10 mouse cellular contexts compared by ENCODE assay signal in the genomic region with DNA sequence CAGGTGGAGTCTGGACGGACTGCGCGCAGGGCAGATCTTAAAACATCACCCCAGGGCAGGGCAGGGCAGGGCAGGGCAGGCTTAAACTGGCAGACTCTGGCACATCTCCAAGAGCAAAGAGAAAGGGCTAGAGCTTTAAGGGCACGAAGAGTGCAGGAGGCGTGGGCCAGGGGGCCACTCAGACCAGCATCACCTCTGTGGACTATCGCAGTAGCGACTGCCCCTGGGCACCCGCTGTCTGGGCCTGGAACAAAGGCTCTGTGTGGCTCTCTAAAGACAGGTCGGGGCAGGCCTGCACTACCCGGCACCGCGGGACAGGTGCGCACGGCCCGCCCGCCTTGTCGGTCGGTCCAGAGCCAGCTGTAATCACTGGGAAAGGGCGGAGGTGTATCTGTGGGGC.
DNase-seq lines count a peak whose midpoint lies in the region; ATAC-seq and TF ChIP-seq lines count a peak whose summit lies in the region.
"Had no signal": no experiment of that assay in that cellular context is flagged by ENCODE, and none has a peak within 500 bp of the region (broad histone marks: within the 10 kb centered on the region; RNA-seq: fewer than 3 reads in every experiment).

No protein-coding gene starts in this region.

- H3K27ac ChIP-seq in hindbrain, embryonic 10.5 days: peak overlapping the region; percentile 56
- no peak overlapping the region for H3K27ac ChIP-seq in hindbrain, embryonic 11.5 days (ENCODE audit: low read depth, low read length)
- H3K27ac ChIP-seq in ES-Bruce4 (ENCODE audit: insufficient read depth, low read length): no peak overlapping the region
- H3K27ac ChIP-seq: macrophage had no signal

- 87% methylated on average over 19 of the region's 19 CpGs for WGBS in hindbrain, embryonic 10.5 days
- WGBS in hindbrain, embryonic 11.5 days: 85% methylated on average over 19 of the region's 19 CpGs

- no peak for DNase-seq in hindbrain, embryonic 10.5 days (ENCODE audit: low spot score)
- DNase-seq in hindbrain, embryonic 11.5 days (ENCODE audit: low spot score): no peak
- DNase-seq in heart, postnatal 4 days: peak; percentile 20
- DNase-seq in lung, postnatal 14 days: peak; percentile 14
- DNase-seq in cerebellum, adult 11 months: no peak
- no peak for DNase-seq in Muller cell, postnatal 12 days (ENCODE audit: inconsistent ontology term)
- no peak for DNase-seq in left cerebral cortex, postnatal 14 days (ENCODE audit: low spot score in 2 of 2)
- DNase-seq: gastrocnemius, postnatal 14 days had no signal

- no peak for ATAC-seq in hindbrain, embryonic 11.5 days (ENCODE audit: low FRiP score)

- H3K9ac ChIP-seq in hindbrain, embryonic 11.5 days (ENCODE audit: low read depth, low read length): no peak overlapping the region
- H3K9ac ChIP-seq in ES-Bruce4 (ENCODE audit: low read depth, poor library complexity, severe bottlenecking): peak overlapping the region; percentile 12; the same call in 1 of the 2 replicates

- no peak for TF ChIP-seq CTCF in ES-Bruce4 (IDR thresholded peaks at IDR 0.05; ENCODE audit: low read depth, low read length)

- intact Hi-C loops in left cerebral cortex, postnatal 14 days (cut with DNase I): no loop called here

- no peak overlapping the region for H3K4me2 ChIP-seq in hindbrain, embryonic 11.5 days (replicated peaks; ENCODE audit: low read depth, low read length)

- no peak for TF ChIP-seq EP300 in ES-Bruce4 (IDR thresholded peaks at IDR 0.05; ENCODE audit: insufficient read depth, low read depth, low read length)

- no peak overlapping the region for H3K4me3 ChIP-seq in hindbrain, embryonic 10.5 days
- no peak overlapping the region for H3K4me3 ChIP-seq in hindbrain, embryonic 11.5 days (ENCODE audit: low read depth, low read length)
- H3K4me3 ChIP-seq in ES-Bruce4 (ENCODE audit: low read depth, low read length): peak overlapping the region; percentile 62

- H3K36me3 ChIP-seq in hindbrain, embryonic 10.5 days: peaks cover 3% of the 10 kb centered on the region; the same call in 1 of the 2 replicates
- no peaks in the 10 kb centered on the region for H3K36me3 ChIP-seq in hindbrain, embryonic 11.5 days (ENCODE audit: control insufficient read depth, insufficient read depth, low read length)
- no peaks in the 10 kb centered on the region for H3K36me3 ChIP-seq in ES-Bruce4 (ENCODE audit: control insufficient read depth, insufficient read depth, low read length, poor library complexity, severe bottlenecking)

- no peaks in the 10 kb centered on the region for H3K9me3 ChIP-seq in hindbrain, embryonic 10.5 days
- H3K9me3 ChIP-seq in hindbrain, embryonic 11.5 days (ENCODE audit: control insufficient read depth, low read length): no peaks in the 10 kb centered on the region
- no peaks in the 10 kb centered on the region for H3K9me3 ChIP-seq in ES-Bruce4 (replicated peaks; ENCODE audit: control insufficient read depth, insufficient read depth, low read length, poor library complexity, severe bottlenecking)

- H3K27me3 ChIP-seq in hindbrain, embryonic 10.5 days (ENCODE audit: insufficient read depth, poor library complexity, severe bottlenecking): no peaks in the 10 kb centered on the region
- no peaks in the 10 kb centered on the region for H3K27me3 ChIP-seq in hindbrain, embryonic 11.5 days (ENCODE audit: control insufficient read depth, insufficient read depth, low read length)
- H3K27me3 ChIP-seq in ES-Bruce4 (ENCODE audit: control insufficient read depth, insufficient read depth, low read length, poor library complexity, severe bottlenecking): no peaks in the 10 kb centered on the region

- no peak for TF ChIP-seq POLR2A in ES-Bruce4 (IDR thresholded peaks at IDR 0.05; ENCODE audit: insufficient read depth, low read length)

- H3K4me1 ChIP-seq in hindbrain, embryonic 10.5 days (replicated peaks): peaks cover 38% of the 10 kb centered on the region
- no peaks in the 10 kb centered on the region; the same call in none of the 2 replicates for H3K4me1 ChIP-seq in hindbrain, embryonic 11.5 days (replicated peaks; ENCODE audit: control insufficient read depth, insufficient read depth, low read length)
- H3K4me1 ChIP-seq in ES-Bruce4 (ENCODE audit: control insufficient read depth, insufficient read depth, low read length): no peaks in the 10 kb centered on the region

Comparison
In these comparisons a context has a peak if more than half of its experiments do, and no peak if none do; other contexts are left out.
1. DNase-seq: peak in heart, postnatal 4 days (single experiment) and lung, postnatal 14 days (single experiment); none in hindbrain, embryonic 10.5 days (single experiment), hindbrain, embryonic 11.5 days (single experiment), cerebellum, adult 11 months (single experiment), Muller cell, postnatal 12 days (single experiment) and left cerebral cortex, postnatal 14 days (0 of 2).